Mouse (Mus musculus): ENCODE results near the gene Itprip.

GRCm38 (mm10) chr19:47909387-47910116 lies 9.5 kb downstream of the Itprip start:
- TF ChIP-seq CTCF (IDR thresholded peaks at IDR 0.05; ENCODE audit: low read depth) (no peak), EP300 (IDR thresholded peaks at IDR 0.05; ENCODE audit: low read depth) (no peak)
